Mouse (Mus musculus) heart, adult 11 months (tissue): ENCODE measurements at regions not wholly inside any gene's neighbourhood (a gene's known extent, or its start where the extent isn't known, plus 50 kb on each side); places are given as distances from the start of the nearest gene placed in this dataset.

ENCODE experiments used
- DNase-seq: peaks from one replicate; pipeline ENCODE4 v3.0.0; 2022

DNA sequence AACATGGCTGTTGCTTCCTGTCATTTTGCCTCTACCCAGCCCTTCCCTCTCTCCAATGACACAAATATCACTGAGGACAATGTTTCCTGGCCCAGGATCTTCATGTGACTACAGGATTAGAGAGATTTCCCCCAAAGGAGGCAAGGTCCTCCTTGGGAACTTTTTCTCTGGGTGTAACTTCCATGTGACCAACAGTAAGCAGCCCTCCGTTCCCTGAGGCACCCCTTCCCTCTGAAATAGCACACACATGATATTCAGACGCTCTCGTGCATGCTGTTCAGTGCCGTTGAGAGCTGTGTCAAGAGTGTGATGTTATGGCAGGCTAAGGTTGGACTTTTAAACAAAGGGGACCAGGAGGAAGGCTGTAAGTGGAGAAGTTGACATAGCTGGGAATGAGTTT, 169.2 kb upstream of the Otx2 start:
- DNase-seq, result peak; percentile 56

DNA sequence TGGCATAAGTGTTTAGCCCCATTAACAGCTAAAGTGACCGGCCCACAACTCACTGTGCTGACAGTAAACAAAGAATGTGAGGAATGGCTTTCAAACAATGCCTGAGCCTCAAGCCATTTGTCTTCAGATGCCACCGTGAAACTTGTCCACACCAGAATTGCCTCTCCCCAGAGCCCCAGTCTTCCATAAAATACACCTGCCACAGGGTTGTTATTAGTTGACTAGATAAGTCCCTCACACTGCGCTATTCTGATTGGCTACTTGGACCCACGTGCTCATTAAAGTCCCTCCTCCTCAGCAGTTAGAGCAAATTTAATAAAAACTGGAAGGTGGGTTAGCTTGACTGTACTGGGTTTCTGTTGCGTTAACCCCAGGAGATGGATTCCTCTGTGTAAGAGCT, 167.7 kb upstream of the Otx2 start:
- DNase-seq, result peak; percentile 27

DNA sequence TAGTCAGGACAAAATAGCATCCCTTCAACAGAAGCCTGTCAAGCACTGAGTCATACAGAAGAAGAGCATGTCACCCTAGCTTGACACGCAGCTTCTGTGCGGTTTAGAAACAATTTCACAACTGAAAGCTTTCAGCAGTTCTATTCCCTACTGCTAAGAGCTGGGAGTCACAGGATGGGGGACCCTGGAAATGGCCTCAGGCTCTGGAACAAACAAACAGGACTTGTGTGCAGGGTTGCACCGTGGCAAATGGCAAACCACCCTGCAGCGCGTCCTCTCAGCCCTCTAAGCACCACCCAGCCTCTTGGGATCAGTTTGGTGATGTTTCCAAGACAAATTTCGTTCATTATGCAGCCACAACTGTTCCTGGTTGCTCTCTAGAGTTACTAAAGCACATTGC, 163.6 kb upstream of the Otx2 start:
- peak; percentile 54 for DNase-seq

DNA sequence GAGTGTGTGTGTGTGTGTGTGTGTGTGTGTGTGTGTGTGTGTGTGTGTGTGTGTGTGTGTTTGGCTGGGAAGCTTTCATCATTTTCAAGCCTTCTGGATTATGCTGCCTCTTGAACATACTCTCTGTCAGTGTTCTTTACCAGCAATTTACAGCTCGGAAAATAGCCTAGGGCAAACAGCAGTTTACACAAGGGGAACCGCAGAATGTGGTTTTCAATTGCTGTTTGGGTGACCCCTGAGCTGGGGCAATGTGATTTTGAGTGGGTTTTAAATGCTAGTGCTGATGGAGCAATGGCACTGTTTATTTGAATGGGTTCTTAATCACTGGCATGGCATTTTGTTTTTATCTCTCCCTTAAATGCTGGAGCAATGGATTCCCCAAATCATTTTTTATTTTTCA, 162.5 kb upstream of the Otx2 start:
- DNase-seq, result peak; percentile 45

DNA sequence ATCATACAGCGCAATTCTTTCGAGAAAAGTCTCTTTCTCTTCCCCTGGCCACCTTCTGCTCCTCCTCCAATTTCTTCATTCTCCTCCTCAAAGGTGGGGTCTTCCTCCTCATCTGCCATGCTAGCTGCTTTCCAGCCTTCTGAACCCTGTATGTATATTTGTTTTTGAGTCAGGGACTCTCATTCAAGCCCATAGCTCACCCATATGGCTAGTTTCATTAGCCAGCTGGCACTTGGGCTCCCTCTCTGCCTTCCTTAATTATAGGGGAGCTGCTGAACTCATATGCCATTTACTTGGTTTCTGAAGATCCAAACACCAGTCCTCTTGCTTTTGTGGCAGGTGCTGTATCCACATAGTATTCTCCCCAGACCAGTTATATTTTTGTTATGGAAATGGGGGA, 160.8 kb upstream of the Otx2 start:
- DNase-seq, result peak; percentile 73

DNA sequence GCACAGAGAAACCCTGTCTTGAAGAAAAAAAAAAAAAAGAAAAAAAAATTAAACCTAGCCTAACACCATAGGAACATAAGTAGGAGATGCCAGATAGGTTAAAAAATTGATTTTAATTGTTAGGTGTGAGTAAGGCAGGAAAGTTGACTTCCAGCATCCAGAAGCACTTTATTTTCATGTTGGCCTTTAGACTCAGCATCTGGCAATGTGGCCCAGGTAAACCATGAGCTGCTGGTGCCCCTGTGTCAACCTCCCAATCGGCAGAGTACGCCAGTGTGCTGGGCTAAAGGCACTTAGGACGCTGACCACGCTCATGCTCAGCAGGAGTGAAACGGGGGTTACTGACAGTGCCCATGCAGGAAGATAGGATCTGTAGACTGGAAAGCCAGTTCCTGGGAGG, 152.8 kb upstream of the Otx2 start:
- DNase-seq, result peak; percentile 68

DNA sequence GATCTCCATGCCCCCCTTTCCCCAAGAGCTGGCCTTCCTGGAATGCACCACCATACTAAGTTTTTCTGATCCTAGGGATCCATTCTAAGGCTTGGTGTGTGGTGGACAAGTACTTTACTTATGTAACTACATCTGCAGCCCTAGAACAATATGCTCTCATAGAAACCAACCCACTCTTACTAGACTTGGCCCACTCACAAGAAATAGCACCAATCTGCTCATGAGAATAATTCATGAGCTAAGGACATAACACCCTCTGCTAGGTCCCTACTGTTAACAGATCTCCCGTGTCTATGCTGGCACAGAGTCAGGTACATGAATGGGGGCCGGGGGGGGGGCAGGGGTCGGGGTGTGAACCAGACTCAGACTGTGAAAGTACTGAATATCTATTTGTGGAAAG, 150.8 kb upstream of the Otx2 start:
- DNase-seq, result no peak

DNA sequence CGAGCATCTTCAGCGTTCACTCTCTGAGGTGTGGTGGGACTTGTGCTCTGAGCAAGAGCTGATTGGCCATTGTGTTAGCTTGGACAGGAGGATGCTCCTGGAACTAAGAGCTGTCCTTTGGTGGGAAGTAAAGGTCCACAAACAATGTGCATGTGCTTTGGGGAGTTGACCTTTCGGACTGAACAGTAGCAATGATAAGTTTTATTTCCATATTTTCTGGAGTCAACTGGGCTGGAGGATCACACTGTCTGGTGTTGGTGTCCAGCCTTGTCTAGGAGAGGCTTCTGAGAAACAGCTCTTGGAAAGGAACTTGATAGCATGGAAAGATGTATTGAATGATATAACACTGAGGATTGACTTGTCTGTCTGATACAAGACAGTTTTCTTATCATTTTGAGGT, 142.3 kb upstream of the Otx2 start:
- no peak for DNase-seq

DNA sequence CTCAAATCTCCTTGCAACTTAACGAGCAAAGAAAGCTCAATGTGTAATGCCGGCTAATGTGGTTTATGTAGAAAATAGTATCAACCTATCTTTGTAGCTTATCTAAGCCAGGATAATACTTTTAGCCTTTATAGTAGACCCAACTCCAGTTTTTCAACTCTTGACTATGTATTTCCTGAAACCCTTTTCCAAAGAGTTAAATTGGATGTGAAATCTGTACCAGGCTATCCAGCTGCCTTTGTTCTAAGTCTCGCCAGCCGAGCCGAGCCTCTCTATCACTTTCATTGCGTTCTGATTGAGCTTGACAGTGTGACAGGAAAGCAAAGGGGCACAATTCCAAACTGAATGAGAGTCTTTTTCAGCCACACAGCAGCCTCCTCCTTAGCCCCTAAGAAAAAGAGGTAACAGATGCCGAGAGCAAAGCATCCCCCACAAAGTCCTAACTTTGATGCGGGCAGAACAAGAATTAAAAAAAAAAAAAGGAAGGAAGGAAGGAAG, 141.7 kb upstream of the Otx2 start:
- no peak for DNase-seq

DNA sequence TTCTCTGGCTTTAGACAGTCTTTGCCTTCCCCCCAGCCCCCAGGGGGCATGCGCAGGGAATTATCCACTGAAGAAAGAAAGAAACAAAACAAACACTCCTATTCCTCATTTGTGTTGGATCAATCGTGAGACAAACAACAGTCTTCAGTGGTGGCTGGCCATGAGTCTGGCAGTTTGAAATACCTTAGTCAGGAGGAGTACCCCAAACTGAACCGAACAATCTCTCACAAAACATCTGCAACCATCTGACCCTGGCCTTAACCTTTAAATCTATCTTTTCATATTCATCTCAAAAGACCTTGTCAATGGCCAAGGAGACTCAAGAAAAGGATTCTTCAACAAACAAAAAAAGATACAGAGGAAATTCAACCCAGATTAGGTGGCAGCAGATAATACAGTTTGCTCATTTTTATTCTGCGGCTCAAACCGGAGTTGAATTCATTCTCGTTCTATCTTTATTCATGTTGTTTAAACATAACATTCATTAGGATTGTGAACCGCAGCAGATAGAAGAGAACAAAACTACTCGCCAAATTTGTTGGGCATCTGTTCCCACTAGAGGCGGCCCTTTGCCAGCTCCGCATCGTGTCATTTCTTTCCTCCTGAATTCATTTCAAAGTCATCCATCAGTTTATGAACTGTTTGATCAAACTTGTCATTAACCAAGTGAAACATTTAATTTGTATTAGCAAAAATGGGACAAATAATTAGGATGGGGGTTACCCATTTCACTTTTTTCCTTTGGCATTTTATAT, 139.3 kb upstream of the Otx2 start:
- DNase-seq, result no peak

DNA sequence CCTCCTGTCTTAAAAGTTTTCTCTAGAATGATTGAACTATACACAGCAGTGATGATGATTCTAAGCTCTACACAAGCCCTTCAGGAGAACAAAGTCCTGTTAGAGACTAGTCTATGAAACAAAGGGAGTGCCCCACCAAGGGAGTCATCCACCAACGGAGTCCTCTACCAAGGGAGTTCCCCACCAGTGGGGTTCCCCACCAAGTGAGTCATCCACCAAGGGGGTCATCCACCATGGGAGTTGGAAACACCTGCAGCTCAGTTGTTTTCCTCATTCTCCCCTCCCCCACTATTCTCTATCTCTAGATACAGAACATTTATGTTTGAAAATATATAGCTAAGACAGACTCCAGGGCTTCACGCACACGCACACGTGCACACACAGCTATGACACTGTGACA, 130.5 kb upstream of the Otx2 start:
- no peak for DNase-seq

DNA sequence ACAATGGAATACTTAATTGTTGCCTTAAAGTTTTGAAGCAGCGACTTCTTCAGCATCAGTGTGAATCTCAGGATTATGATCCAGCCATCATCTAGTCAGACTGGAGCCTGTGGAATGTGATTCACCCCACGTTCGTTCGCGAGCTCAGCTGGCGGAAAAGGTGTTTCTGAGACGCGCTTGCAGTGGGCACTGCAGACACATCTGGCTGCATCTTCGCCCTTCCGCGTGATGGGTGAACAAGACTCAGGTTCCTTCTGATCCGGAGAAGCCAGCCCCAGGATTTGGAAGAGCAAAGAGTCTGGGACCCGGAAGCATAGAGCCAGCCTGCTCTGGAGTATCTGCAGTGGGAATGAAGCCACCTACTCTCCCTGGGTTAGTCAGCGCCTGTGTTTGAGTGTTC, 127.7 kb upstream of the Otx2 start:
- no peak for DNase-seq

DNA sequence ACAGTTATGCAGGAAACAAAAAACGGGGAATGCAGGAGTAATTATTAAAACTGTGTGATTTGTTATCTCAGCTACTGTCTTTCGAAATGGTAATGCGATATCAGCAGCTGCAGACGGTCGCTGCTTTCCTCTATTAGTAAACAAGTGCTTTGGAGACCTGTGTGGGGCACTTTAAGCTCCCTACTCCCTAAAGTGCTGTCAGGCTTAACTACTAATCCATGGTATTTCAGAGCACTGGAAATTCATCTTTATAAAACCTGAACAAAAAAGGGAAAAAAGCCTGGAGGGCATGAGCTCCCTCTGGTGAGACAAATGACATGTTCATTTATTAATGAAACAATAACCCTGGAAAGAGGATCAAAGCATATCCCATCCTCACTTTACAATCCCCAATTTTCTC, 127.2 kb upstream of the Otx2 start:
- DNase-seq, result no peak

DNA sequence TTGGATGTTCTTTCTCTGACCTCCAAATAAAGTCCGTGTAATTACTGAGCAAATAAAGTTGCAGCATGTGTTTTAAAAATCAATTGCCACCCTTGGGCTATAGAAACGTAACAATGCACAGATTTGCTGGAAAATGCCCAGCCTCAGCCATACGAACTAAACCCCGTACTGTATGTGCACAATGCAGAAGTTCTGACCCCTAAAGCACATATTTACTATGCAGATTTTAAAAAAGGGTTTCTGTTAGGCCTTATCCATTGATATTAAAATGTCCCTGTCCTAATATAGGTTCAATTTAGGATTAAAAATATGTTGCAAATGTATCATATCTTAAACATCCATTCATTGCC, 126.5 kb upstream of the Otx2 start:
- DNase-seq, result no peak

DNA sequence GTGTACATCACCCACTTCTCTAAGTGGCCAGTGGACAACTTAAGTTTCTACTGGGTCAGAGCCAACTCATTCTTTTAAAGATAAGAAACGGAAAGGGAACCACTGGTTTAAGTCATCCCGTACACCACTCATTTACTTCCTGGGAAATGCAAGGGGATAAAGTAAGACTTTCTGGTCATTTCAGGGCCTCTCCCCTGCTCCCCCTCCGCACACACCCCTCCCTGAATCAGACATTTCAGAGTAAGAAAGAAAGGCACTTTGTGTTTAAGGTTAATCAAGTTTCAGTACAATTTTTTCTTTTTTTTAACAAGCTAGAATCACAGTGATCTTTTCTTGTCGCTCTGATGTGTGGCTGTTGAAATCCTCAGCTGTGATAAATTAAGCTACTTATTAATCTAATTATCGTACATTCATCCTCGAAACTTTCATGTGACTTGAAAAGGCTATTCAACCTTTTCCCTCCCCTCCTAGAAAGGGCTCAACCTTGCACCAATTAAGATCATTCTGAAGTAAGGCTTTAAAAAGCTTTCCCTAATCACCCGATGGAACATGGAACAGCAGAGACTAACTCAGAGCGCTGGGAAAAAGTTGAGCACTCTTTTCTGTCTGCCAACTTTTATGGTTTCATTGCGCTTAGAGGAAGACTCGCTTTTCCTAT, 126.0 kb upstream of the Otx2 start:
- no peak for DNase-seq

DNA sequence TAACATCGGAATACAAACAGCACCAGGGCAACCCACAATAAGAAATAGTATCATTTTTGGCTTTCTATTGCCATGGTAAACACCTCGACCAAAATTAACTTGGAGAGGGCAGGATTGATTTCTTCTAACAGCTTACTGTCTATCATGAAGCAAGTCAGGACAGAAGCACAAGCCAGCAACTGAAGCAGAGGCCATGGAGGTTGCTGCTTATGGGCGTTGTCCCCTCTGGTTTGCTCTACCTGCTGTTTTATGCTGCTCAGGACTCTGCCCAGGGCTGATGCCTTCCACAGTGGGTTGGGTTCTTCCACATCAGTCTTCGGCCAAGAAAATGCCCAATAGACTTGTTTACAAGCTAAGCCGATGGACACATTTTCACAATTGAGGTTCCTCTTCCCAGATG, 117.9 kb upstream of the Otx2 start:
- DNase-seq, result peak; percentile 67

DNA sequence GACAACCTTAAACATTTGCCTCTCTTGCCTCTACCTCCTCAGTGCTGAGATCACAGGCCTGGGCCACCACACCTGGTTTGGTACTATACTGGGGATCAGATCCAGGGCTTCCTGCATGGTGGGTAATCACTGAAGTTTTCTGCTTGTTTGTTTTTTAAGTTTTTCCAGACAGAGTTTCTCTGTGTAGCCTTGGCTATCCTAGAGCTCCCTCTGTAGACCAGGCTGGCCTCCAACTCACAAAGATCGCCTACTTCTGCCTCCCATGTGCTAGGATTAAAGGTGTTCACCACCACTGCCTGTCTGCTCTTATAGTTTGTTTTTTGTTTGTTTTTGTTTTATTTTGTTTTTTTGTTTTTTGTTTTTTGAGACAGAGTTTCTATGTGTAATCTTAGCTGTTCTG, 105.7 kb upstream of the Otx2 start:
- DNase-seq, result peak; percentile 25

DNA sequence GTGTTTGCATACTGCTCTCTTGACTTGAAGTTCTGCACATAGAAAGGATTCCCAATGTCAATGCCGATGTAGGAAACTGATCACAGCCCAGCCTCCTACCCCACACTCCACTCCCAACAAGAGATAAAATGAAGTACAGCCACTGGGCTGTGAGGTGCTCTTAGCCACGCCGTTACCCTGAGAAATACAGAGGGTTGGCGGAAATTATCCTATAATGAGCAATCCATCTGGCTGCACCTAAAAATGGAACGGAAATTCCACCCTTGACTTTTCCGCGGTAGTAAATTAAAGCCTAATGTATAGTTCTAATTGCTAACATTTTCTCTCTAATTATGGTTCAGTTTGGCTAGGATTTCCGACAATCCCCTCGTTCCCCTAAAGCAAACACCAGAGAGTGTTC, 97.2 kb upstream of the Otx2 start:
- DNase-seq, result peak; percentile 65

DNA sequence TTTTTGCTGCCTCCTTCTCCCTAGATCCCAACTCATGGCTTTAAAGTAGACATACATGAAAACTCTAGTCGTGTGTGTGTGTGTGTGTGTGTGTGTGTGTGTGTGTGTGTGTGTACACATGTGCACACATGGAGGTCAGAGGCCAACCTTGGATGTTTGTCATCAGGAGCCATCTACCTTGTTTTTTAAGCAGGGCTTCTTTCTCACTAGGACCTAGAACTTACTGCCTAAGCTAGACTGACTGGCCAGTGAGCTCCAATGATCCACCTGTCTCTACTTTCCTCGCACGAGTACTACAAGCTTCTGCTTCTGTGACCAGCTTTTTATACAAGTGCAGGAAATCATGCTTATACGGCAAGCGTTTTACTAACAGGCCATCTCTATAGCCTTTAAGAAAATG, 89.1 kb upstream of the Otx2 start:
- DNase-seq, result peak; percentile 60

DNA sequence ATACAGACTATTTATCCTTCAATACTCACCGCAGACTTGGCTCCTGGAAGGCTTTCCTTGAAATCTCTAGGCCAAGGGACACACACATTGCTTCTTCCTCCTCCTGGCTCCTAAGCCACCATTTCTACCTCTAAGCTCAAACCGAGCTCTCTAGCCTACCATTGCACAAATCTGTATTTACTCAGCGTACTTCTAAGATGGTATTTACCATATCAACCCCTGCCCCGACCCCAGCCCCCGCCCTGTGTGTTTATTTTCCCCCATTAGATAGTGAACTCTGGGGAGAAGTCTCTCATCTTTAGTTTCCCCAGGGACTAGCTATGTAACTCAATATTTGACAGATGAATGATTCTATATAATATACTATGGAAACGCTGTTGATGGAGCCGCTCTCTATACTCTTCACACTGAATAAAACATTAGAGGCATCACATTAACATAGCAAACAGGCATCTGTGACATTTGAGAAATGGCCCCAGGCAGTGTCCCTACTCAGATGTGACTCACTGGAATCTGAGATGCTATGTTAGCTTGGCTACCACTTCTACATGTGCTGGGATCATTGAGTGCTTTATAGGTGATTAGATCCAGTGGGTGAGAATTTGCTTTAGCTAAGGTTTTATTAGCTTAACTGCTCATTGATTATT, 87.5 kb upstream of the Otx2 start:
- peak; percentile 33 for DNase-seq

DNA sequence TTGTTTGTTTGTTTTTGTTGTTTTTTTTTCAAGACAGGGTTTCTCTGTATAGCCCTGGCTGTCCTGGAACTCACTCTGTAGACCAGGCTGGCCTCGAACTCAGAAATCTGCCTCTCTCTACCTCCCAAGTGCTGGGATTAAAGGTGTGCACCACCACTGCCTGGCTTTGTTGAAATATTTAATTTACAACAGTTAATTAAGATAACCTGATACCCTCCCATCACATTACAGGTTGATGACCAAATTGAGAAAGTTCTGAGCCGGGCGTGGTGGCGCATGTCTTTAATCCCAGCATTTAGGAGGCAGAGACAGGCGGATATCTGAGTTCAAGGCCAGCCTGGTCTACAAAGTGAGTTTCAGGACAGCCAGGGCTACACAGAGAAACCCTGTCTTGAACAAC, 81.5 kb upstream of the Otx2 start:
- peak; percentile 61 for DNase-seq

DNA sequence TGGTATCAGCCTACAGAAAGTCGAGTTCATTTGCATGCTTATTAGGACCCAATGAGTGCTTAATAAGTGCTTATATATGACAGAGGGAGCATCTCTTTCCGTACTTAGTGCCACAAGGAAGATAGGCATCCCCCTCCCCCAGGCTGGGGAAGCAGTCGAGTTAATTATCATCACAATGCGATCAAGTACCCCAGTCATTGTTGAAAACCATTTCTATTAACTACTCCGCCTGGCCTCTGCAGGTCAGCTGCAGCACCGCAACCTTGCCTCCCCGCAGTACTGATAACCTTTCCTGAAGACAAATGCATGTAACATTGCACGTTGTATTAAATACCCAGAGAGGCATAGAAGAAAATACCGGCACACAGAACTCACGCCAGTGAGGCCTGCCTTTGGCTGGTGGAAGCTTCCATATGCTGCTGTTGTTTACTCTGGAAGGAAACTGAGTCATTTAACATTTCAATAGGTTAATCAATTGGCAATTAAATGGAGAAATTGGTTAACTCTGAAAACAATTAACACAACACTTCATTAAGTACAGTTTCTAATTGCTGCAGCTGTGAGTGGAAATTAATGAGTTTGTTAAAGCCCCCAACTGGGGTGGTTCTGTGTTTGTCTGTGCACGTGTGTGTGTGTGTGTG, 80.6 kb upstream of the Otx2 start:
- peak; percentile 50 for DNase-seq

DNA sequence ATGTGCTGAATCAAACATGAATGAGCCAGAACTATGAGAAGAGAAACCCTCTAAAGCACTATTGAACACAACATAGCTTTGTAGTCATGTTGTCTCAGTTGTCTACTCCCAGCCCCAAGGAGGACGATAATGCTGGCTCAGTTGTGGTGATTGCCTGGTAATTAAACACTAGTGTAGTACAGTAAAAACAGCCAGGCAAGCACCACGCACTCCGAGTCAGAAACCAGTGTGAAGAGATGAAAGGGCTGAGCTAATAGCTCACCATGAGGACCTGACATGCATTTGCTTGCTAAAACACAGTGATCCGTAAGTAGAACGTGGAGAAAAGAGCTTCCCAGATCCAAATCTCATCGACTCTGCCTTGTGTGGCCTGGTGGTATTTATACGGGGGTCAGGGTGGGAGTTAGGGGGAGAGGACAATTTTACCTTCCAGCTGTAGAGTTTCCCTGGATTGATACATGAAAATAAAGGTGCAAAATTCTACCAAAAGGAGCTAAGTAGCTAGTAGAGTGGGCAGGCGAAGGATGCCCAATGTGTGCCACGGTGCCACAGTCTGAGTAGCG, 80.0 kb upstream of the Otx2 start:
- DNase-seq, result peak; percentile 42

DNA sequence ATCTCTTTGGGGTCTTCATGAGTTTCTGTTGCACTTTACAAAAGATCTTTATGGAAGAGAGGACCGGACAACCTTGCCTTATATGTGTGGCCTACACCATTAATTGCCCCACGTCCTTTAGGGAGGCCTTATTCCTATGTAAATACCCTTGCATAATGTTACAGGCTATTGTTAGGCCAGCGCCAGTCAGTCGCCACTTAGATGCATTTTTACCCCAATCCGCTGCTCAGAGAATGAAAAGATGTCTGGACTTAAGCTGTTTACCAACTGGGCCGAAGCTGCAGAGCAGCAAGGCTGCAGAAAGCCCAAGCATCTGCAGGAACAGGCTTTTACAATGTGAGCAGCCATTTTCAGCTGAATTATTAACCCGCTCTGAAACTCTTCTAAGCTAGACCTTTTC, 79.5 kb upstream of the Otx2 start:
- peak; percentile 34 for DNase-seq
